Mouse (Mus musculus) heart, adult 2 months (tissue): ENCODE measurements around the gene Parp16. TPM values are rescaled to one million over a fixed set of nuclear protein-coding genes. Genes with fewer than 3 reads are reported as not detected.
A peak's percentile ranks its signal among the peaks of the same experiment; 100 is the strongest.

ENCODE experiments used
- DNase-seq, 2 experiments: peaks; one replicate each; pipeline ENCODE4 v3.0.0; 2021
- H3K27ac ChIP-seq: fragments of 200-600 bp; 2 replicates; pipeline ENCODE4 v1.8.1; 2022
- H3K27me3 ChIP-seq: fragments of 200-500 bp; 2 replicates; pipeline ENCODE4 v1.6.1; 2012; ENCODE audit warnings: mild to moderate bottlenecking, low read length, inconsistent platforms, mixed read lengths; ENCODE audit not compliant: control insufficient read depth, insufficient read depth
- H3K36me3 ChIP-seq: fragments of 200-500 bp; 2 replicates; pipeline ENCODE4 v1.6.1; 2012; ENCODE audit warnings: low read length, inconsistent platforms; ENCODE audit not compliant: control insufficient read depth, insufficient read depth
- H3K4me1 ChIP-seq: fragments of 200-500 bp; 2 replicates; pipeline ENCODE4 v1.6.1; 2011; ENCODE audit warnings: low read length; ENCODE audit not compliant: control insufficient read depth, insufficient read depth
- H3K4me3 ChIP-seq: fragments of 200-600 bp; 2 replicates; pipeline ENCODE4 v1.8.1; 2022
- H3K79me2 ChIP-seq: fragments of 200-500 bp; replicated peaks from 2 replicates; pipeline ENCODE4 v1.6.1; 2012; ENCODE audit warnings: mild to moderate bottlenecking, inconsistent platforms, low read length, moderate library complexity, mixed read lengths; ENCODE audit not compliant: control insufficient read depth, insufficient read depth
- H3K9ac ChIP-seq: fragments of 200-500 bp; 2 replicates; pipeline ENCODE4 v1.6.1; 2012; ENCODE audit warnings: low read depth, mild to moderate bottlenecking, control low read depth, inconsistent platforms, low read length, mixed read lengths
- CTCF ChIP-seq: fragments of 200-600 bp; IDR thresholded peaks from 2 replicates; pipeline ENCODE4 v1.8.1; 2022; ENCODE audit warnings: antibody characterized with exemption, mild to moderate bottlenecking, moderate library complexity
- EP300 ChIP-seq: fragments of 200-500 bp; IDR thresholded peaks from 2 replicates; pipeline ENCODE4 v1.6.1; 2011; ENCODE audit warnings: low read depth, low read length, control low read depth; ENCODE audit not compliant: insufficient read depth
- POLR2A ChIP-seq: fragments of 200-500 bp; IDR thresholded peaks from 2 replicates; pipeline ENCODE4 v1.6.1; 2011; ENCODE audit warnings: mild to moderate bottlenecking, low read depth, low read length, control low read depth; ENCODE audit not compliant: insufficient read depth
- WGBS: fragments of 180-500 bp; shearing (Covaris S2); methylation state at CpG from one replicate; pipeline ENCODE4 v1.1.7; 2018; 5-methylcytosine and 5-hydroxymethylcytosine counted together
- intact Hi-C: fragments of 180-260 bp; cut with DNase I; formaldehyde crosslinking; loops from one replicate; pipeline ENCODE4 v1.15.1; 2025
- polyA plus RNA-seq: library from polyadenylated mRNA; depleted of rRNA; stranded (reverse); fragments of >200 nt; gene quantifications from 2 replicates; pipeline ENCODE4 v1.2.3, GENCODE M21; 2012
- total RNA-seq, 2 experiments: library from RNA; stranded (reverse); gene quantifications; 2 replicates each; pipeline ENCODE4 v1.2.3; 2021

Gene Parp16
- total and polyA plus RNA-seq, 3 experiments, result 2.6 to 3.7 (median 3.1) TPM

DNA sequence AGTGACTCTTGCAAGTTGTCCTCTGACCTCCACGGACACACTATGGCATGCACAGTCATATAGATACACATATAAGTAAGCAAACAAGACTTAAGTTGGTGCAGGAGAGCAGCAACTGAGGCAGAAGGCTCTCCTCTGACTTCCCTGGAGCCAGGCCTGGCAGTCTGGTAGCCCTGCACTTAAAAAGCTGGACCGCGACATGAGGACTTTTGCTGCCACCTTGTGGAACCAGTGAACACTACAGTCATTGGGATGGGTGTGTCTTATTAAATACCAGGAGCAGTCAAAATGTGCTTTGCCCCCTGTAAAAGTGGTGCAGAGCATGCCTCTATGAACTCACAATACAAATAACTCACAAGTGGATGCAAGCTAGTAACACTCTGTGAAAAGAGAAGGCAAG, 6.6 kb upstream of the Parp16 start:
- 5% methylated on average over 3 of the region's 3 CpGs for WGBS
- intact Hi-C loops, result loop anchor here (1.0 to 2.0 kb wide), 3 partner anchors 20 to 94 kb away; no protein-coding TSS in a partner anchor

DNA sequence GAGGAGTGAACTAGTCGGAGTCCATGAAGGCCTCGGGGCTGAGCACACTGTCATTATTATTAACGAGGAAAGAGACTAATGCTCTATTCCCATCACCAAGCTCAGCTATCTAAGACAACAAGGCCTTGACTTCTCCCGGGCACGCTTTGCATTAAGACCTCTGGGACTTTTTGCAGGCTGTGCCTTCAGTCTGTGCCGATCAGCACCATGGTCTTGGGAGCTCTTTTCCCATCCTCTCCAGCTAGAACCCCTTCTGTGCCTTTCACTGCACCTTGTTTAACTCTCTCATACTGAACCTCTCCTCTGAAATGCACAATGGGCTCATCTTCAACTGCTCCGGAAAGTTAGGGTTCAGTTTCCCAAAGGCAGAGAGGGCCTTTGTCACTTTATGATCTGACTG, 4.8 kb upstream of the Parp16 start:
- 80% methylated on average over 7 of the region's 7 CpGs for WGBS
- H3K79me2 ChIP-seq, result no peaks in the 10 kb centered on the region
- no peak overlapping the region for H3K9ac ChIP-seq
- no peak overlapping the region for H3K4me3 ChIP-seq
- no peak overlapping the region for H3K27ac ChIP-seq
- no peak for DNase-seq
- peaks cover 9% of the 10 kb centered on the region for H3K4me1 ChIP-seq
- TF ChIP-seq EP300 (no peak), CTCF (no peak), POLR2A (no peak)
- H3K36me3 ChIP-seq, result no peaks in the 10 kb centered on the region; the same call in 1 of the 2 replicates
- no peaks in the 10 kb centered on the region for H3K27me3 ChIP-seq
- intact Hi-C loops, result loop anchor here (5.0 to 10.0 kb wide), 2 partner anchors 158 to 456 kb away; partner anchors contain the start of genes Dpp8 and Rab11a

More for the DNA sequence above, 6.6 kb upstream of the Parp16 start:
- no peak overlapping the region for H3K9ac ChIP-seq
- peak; percentile 84 for DNase-seq
- H3K36me3 ChIP-seq, result no peaks in the 10 kb centered on the region; the same call in 1 of the 2 replicates
- no peaks in the 10 kb centered on the region for H3K79me2 ChIP-seq
- H3K4me3 ChIP-seq, result no peak overlapping the region
- H3K4me1 ChIP-seq, result peaks cover 5% of the 10 kb centered on the region
- no peak overlapping the region for H3K27ac ChIP-seq
- no peaks in the 10 kb centered on the region for H3K27me3 ChIP-seq
- peak; percentile 94 for TF ChIP-seq CTCF
- TF ChIP-seq POLR2A, result no peak
- peak; percentile 88 for TF ChIP-seq EP300

DNA sequence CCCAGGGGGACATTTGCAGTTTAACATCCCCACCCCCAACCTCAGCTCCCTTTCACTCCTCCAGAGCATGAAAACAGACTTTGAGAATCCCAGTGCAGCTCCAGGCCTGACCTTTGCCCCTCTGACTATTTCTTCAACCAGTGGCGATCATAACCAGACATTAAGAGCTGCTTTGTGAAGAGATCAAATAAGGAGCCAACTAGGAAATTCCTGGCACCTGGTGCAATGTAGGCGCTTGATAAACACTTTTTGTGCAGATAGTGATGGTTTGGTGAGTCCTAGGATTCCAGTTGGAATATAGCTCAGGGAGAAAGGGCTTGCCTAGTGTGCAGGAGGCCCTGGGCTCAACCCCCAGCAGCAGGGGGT, 3.8 kb upstream of the Parp16 start:
- H3K36me3 ChIP-seq, result peaks cover 6% of the 10 kb centered on the region

DNA sequence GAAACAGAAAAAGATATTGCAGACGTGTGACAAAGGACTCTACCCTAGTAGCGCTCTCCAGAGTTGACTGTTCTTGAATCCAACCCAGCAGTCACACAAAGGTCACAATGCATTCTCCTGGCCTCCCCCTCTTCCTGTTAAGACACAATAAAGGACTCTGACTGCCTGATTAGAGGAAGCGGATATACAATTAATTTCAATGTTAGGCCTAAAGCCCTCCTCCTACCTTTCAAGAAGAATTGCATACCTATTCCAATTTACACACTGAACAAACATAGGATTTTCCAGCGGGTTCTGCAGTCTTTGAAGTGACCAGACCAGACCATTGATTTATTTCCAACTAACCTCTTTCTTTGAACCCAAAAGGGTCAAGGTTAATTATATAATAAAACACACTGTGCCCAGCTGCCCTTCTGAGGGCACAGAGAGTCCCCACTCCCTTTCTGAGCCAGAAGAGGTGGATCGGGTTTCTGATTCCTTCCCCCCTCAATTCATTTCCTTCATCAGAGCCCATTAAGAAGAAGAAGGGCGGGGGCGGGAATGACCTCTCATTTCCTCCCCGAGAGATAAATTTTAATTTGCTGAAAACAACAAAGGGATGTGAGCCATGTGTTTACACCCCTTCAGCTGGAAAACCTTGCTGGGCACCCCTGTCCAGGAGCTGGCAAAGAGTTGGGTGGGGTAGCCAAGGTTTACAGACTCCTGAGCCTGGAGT, 3.2 kb upstream of the Parp16 start:
- no peaks in the 10 kb centered on the region for H3K27me3 ChIP-seq
- H3K79me2 ChIP-seq, result no peaks in the 10 kb centered on the region
- intact Hi-C loops, result loop anchor here (5.0 to 10.0 kb wide), 2 partner anchors 160 to 457 kb away; partner anchors contain the start of genes Dpp8 and Rab11a
- H3K4me1 ChIP-seq, result peaks cover 19% of the 10 kb centered on the region
- H3K27ac ChIP-seq, result peak overlapping the region; percentile 65
- no peak for DNase-seq
- no peak overlapping the region for H3K9ac ChIP-seq
- peaks cover 6% of the 10 kb centered on the region for H3K36me3 ChIP-seq
- TF ChIP-seq EP300 (0 out of 2 replicates have a peak, but pooled peaks have one; percentile 41), CTCF (no peak), POLR2A (0 out of 2 replicates have a peak, but pooled peaks have one; percentile 19)
- WGBS, result 44% methylated on average over 8 of the region's 8 CpGs
- H3K4me3 ChIP-seq, result no peak overlapping the region

More for the DNA sequence above, 3.8 kb upstream of the Parp16 start:
- H3K79me2 ChIP-seq, result no peaks in the 10 kb centered on the region
- whole genome bisulfite sequencing, result 29% methylated on average over 2 of the region's 2 CpGs
- H3K27ac ChIP-seq, result peak overlapping the region; percentile 65
- no peaks in the 10 kb centered on the region for H3K27me3 ChIP-seq
- no peak for TF ChIP-seq EP300
- TF ChIP-seq POLR2A, result no peak
- TF ChIP-seq CTCF, result no peak
- no peak overlapping the region for H3K9ac ChIP-seq
- no peak overlapping the region for H3K4me3 ChIP-seq
- peaks cover 19% of the 10 kb centered on the region for H3K4me1 ChIP-seq
- DNase-seq, result no peak
- intact Hi-C loops, result loop anchor here (5.0 to 10.0 kb wide), 2 partner anchors 159 to 457 kb away; partner anchors contain the start of genes Dpp8 and Rab11a

DNA sequence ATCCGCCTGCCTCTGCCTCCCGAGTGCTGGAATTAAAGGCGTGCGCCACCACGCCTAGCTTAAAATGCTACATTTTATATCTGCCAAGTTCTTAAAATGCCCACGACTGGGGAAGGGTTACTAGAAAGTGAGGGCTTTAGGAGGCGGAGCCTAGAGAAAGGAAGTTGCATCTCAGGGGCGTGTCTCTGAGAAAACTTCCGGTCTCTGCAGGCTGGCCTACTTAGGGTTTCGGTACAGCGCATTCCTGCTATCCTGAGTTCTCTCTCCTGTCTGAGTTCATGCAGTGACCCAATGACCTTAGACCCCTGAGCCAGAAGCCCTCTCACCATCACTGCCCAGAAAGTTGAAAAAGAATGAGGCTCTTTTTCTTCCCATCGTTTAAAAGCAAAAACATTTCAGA, 1.9 kb upstream of the Parp16 start:
- no peak overlapping the region for H3K27ac ChIP-seq
- no peak for TF ChIP-seq POLR2A
- no peak for TF ChIP-seq CTCF
- no peak for TF ChIP-seq EP300
- peaks cover 21% of the 10 kb centered on the region for H3K4me1 ChIP-seq
- intact Hi-C loops, result loop anchor here (5.0 to 10.0 kb wide), 2 partner anchors 161 to 458 kb away; partner anchors contain the start of genes Dpp8 and Rab11a
- H3K9ac ChIP-seq, result no peak overlapping the region
- peaks cover 6% of the 10 kb centered on the region for H3K36me3 ChIP-seq
- no peak overlapping the region for H3K4me3 ChIP-seq
- H3K27me3 ChIP-seq, result no peaks in the 10 kb centered on the region
- H3K79me2 ChIP-seq, result no peaks in the 10 kb centered on the region
- 68% methylated on average over 12 of the region's 12 CpGs for WGBS
- no peak for DNase-seq

DNA sequence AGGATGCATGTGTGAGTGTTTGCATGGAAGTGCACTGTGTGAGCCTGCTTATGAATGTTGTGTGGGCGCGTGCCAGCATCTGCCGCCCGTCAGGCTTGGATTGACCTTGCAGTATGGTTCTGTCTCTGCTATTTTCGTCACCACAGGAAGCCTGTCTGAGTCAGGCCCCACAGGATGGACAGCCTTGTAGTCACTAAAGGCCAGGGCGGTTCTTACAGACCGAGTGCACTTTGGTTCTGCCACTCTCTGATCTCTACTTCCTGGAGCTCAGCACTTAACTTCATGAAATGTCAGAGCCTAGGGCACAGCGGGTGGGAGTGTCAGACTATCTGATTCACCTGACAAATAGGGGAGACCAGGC, 448 bp downstream of the Parp16 start:
- no peaks in the 10 kb centered on the region for H3K79me2 ChIP-seq
- H3K36me3 ChIP-seq, result peaks cover 6% of the 10 kb centered on the region
- H3K4me1 ChIP-seq, result peaks cover 22% of the 10 kb centered on the region
- peak overlapping the region; percentile 26; the same call in 1 of the 2 replicates for H3K4me3 ChIP-seq
- 4% methylated on average over 8 of the region's 8 CpGs for WGBS
- H3K9ac ChIP-seq, result peak overlapping the region; percentile 71
- peak; percentile 61 to 67 for DNase-seq
- intact Hi-C loops, result loop anchor here (2.0 to 10.0 kb wide), 2 partner anchors 19 to 461 kb away; partner anchors contain the start of gene Rab11a
- no peaks in the 10 kb centered on the region for H3K27me3 ChIP-seq
- TF ChIP-seq CTCF (no peak), EP300 (0 out of 2 replicates have a peak, but pooled peaks have one; percentile 25), POLR2A (peak; percentile 40; the same call in 1 of the 2 replicates)
- peak overlapping the region; percentile 97 for H3K27ac ChIP-seq
